Mouse (Mus musculus) T-helper 17 cell (primary cell): ENCODE data around the gene Il17re.

Experiments
- in situ Hi-C, 2 experiments: fragments of 300-600 bp; cut with MboI, MseI; formaldehyde crosslinking; loops; 1 replicate in 1 of 2; 2 replicates in 1 of 2; pipeline ENCODE4 v1.15.1; 2025; ENCODE audit warnings: high pct_unique_total_duplicates in 2 of 2

Il17re gene

DNA sequence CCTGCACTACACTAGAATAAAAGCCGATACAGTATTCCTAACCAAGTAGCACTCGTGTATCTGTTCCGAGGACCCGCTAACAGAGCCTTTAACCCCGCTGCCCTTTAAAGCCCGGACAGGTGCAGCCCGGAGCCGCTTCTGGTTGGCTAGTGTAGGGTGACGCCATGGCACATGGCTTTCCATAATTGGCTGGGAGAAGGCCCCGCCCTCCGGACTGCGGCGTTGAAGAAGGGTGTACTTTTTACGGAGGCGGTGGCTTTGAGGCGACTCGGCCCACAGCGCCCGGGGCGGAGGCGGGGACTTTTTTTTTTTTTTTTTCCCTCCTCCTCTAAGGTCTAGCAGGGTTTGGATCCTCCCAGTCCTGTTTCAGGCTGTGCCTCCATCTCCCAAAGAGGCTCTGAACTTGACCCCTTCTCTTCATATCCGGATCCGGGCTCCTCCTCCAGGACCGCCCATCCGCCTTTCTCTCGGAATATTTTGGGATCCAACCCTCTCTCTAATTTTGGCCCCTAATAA, 24.9 kb downstream of the Il17re start, which contains the start of gene Creld1:
Gene Creld1 (plus strand): TSS at position 198 of the 516 bp plus-strand sequence.
- in situ Hi-C loops = no loop called here

DNA sequence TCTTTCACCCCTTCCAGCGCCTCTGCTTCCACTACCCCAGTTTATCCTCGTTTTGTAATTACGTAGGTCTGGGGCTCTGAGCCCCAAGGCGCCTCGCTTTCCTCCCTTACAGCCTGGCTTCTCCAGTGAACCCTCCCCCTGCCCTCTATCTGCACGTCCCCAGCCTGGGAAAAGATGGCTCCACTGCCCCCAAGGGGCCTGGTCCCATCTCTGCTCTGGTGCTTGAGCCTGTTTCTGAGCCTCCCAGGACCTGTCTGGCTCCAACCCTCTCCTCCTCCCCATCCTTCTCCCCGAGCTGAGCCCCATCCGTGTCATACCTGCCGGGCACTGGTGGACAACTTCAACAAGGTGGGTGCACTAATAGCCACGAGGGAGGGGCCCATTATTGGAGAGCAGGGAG, 25.4 kb downstream of the Il17re start:
- in situ Hi-C loops = no loop called here

DNA sequence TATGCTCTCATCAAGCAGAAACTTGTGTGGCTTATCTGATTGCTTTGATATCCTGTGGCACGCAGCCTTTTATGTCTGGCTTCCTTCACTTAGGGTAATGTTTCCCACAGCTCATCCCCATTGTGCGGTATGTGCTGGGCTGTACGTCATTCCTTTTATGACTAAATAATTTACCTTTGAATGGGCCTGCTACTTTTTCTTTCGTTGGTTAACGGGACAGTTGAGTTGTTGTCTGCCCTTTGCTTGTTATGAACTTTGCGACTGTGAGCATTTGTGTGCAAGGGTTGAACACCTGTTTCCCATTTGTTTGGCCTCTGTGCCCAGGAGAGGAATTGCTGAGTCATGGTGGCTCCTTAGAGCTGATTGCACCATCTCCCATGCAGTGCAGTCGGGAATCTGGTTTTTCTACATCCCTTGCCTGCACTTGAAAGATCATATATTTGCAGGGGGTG, 28.9 kb downstream of the Il17re start:
- in situ Hi-C loops = no loop called here

DNA sequence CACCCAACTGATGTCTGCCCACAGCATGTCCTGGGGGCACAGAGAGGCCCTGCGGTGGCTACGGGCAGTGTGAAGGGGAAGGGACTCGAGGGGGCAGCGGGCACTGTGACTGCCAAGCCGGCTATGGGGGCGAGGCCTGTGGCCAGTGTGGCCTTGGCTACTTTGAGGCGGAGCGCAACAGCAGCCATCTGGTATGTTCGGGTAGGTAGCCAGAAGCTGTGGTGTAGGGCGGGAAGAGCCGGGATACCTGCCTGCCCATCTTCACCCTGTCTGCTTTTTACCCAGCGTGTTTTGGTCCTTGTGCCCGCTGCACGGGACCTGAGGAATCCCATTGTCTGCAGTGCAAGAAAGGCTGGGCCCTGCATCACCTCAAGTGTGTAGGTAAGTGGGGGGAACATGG, 31.1 kb downstream of the Il17re start:
- in situ Hi-C loops = no loop called here

DNA sequence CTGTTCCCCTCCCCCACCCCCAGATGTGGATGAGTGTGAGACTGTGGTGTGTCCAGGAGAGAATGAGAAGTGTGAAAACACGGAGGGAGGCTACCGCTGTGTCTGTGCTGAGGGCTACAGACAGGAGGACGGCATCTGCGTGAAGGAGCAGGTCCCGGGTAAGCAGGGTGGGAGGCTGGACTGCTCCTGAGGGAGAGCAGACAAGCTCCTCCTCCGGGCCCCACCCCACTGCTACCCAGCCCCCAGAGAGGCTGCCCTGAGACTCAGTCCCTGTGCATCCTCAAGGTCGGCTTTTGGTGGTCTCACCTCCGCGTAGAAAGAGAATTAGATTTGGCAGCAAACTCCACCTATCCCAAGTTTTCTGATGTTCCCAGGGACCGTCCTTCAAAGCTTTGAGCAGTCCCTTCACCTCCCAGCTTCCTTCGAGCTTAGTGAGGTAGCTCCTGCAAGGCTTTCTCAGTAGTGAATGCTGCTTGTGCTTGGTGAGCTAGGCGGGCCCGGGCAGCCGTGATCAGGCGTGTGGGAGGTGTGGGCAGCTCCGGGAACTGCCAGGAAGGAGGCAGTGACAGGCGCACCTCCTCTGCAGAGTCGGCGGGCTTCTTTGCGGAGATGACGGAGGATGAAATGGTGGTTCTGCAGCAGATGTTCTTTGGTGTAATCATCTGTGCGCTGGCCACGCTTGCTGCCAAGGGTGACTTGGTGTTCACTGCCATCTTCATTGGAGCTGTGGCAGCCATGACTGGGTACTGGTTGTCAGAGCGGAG, 34.0 kb downstream of the Il17re start:
- in situ Hi-C loops = no loop called here

DNA sequence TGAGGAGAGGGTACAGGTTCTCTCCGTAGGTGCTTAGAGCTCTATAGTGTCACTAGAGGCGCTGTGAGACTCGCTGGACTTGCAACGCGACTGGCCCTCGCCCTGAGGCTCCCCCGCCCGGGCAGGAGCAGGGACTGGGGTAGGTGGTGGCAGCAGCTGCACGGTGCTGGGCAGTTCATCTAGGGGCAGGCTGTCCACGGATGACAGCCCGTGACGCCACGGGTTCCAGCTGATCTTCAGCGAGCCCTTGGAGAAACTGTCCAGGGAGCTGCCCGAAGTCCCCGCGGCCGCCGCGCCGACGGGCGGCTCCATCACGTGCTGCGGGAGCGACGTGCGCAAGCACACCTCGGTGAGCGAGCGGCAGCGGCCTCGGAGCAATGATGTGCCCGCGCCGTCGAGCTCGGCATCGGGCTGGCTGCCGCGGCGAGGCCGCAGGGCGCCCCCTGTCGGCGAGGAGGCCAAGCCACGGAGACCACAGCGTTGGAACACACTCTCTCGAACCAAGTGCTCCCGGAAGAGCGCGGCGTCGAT, 36.0 kb downstream of the Il17re start:
- in situ Hi-C loops = no loop called here

DNA sequence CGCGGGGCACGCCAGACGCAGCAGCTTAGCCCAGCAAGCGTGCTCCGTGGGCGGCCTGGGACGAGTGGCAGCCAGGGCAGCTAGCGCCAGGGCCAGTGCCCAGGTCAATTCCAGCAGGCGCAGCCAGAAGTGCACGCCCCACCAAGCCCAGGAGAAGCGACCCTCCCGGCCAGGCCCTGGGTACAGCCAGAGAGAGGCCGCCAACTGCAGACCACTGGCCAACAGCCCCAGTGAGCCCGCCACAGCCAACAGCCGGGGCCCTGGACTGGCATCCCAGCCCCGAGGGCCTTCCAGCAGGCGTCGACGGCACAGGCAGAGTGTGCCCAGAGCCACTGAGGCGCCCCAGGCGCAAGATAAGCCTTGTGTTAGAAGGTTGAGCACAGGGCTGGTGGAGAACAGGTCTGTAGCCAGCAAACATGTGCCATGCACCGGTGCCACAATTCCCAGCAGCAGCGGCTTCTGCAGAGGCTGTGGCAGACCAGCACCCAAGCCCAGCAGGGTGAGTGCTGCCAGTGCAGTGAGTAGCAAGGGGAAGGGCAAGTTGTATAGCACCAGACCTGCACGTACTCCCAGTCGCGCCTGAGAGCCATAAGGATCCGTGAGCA, 36.9 kb downstream of the Il17re start:
- in situ Hi-C loops = no loop called here

DNA sequence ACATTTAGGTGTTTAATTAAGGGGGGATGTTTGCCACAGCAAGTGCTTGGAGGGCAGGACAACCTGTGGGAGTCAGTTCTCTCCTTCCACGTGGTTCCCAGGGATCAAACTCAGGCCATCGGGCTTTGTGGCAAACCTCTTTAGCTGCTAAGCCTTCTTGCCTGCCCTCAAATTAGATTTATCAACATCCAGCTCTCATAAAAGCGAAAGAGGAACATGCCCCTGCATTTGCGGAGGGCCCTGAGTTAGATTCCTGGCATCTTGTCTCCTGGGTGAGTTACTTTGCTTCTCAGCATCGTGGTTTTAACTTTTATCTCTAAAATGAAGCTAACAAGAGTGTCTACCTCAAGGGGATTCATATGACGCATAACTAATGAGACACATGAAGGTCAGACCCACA, 41.1 kb downstream of the Il17re start:
- in situ Hi-C loops = no loop called here

DNA sequence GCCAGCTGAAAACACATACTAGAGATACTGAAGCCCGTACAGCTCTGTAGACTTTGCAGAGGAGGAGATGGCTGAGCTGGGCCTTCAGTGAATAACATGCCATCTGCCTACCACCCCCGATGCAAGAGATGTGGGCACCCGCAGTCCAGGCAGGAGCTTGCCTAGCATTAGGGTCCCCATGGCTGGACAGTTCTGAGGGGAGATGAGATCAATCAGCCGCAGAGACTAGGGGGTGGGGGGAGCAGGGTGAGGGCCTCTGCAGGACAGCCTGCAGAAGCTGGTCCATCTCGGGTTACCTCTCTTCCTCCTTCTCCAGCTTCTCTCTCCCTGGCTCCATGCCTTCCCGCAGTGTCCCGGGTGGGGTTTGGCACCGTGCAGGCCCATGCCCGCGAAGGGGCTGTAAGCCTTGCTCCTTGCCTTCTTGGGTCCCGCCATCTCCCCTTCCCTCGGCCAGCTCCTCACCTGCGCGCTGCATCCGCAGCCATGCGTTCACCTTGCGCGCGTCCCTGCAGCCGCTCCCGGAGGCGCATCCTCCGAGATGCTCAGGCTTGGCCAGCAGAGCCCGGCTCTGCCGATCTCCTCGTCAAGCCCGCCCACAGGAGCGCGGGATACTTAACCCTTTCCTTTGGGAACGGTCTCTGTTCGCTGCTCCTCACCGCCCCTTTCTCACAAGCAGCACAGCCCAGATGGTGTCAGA, 43.3 kb downstream of the Il17re start, which contains the start of gene Prrt3:
Gene Prrt3 (minus strand): TSS at position 544 of the 697 bp plus-strand sequence.
- in situ Hi-C loops = no loop called here

DNA sequence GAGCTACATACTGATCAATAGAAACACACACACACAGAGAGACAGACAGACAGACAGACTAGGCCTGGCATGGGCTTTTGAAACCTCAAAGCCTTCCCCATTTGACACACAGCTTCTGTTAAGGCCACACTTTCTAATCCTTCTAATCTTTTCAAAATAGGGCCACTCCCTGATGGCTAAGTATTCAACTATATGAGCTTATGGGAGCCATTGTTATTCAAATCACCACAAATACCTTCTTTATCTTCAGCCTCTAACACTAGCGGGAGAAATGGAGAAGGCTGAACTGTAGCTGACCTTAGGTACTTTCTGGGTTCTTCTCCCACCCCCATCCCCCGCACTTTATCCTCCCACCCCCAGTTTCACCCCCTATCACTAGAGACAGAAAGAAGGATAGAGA, 44.5 kb downstream of the Il17re start:
- in situ Hi-C loops = no loop called here

DNA sequence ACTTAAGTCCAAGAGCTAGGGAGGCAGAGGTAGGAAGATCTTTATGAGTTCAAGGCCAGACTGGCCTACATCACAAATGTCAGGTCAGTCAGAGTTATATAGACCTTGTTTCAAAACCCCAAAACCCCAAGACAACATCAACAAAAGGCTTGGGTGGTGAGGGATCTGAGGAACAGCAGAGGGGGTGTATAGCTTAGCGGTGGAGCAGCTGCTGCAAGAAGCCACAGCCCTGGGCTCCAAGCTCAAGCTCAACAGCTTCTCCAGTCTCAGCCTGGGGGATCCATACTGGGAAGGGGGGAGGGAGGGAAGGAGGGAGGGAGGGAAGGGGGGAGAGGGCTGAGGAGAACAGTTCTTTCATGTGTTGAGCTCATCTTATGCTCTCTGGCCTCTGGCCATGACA, 47.4 kb downstream of the Il17re start:
- in situ Hi-C loops = no loop called here

DNA sequence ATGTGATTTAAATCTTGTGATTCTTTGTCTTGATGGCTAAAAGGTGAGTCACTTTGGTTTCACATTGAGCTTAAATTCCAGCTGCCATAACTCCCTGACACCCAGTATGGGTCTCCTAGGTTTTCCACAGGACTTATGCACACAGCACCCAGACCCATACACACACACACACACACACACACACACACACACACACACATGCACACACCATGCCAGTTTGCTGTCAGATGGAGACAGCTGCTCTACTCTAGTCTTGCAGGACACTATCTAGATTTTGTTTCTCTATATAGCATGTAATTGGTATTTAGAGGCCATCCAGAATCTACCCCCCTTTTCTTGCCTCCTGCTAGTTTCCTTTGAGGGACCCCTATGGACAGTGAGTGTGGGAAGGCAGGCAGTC, 48.8 kb downstream of the Il17re start:
- in situ Hi-C loops = no loop called here

DNA sequence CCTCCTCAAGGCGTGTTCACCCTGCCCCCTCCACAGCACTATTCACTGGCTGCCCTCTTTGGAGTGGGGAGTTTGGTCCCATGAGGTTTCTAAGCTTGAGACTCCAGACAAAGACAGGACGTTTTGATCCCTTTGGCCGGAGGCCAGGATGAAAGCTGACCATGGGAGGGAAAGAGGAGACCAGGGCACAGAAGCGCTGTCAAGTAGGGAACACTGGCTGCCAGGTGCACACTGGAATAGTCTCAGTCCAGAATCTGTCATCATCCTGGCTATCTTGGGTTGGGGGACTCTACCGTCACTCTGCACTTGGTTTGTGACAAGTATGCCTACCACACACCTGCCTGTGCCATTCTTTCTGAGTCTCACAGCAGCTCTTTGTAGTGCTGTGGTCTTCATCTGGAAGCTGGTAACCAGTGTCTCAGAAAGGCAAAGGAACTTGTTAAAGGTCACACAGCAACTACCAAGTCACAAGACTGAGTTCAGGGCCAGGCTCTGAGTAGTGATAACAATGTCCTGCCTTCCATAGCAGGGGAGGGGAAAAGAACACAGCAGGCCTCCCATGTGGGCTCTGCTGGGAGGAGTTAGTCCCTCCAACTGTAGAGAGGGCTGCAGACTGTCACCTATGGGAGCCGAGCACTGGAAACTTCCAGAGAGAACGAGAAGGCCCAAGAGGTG, 50.1 kb downstream of the Il17re start:
- in situ Hi-C loops = no loop called here

DNA sequence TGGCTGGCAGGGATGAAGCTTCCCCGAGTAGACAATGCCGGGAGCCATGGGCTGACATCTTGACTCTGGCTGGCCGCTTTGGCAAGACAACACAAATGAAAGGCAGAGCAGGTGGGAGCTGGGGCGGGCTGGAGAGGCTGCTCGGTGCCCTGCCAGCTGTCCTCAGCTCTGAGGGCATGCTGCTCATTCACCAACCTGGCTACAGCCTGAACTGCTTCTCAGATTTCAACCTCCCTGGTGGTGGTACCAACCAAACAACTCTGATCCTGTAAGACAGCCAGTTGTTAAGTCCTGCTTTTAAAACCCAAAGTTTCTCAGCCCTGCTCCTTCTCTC, 50.6 kb downstream of the Il17re start:
- in situ Hi-C loops = no loop called here

DNA sequence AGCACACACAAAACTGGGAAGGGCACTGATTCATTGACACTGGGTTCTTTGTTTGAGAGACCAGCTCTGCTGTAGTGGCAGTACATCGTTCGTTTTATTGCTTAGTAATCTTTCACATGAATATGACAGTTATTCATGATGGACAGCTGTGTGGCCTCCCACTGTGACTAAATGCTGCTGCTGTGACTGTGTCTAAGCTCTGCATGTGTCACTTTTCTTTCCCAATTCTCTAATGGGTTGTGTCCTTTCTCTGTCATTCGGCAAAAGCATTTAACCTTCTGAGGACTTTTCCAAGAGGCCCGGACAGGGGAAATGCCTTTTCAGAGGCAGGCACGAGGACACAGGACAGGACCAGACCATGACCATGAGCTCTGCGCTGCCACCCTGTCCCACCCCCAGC, 55.7 kb downstream of the Il17re start:
- in situ Hi-C loops = no loop called here

DNA sequence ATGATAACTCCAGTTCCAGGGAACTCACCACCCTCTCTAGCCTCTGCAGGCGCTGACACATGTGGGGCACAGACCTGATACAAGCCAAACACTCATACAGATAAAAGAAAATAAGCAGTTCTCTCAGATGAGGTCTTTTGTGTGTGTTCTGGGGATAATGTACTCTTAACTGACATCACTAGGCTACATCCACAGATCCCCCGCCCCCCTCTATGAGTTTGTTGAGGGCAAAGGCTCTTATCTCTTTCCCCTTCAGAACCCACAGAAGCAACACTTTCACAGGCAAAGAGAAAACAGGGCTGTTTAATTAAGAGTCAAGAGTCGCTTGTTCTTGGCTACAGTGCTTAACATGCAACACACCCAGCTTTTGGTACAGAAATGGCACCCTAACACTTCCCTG, 56.3 kb downstream of the Il17re start:
- in situ Hi-C loops = no loop called here

DNA sequence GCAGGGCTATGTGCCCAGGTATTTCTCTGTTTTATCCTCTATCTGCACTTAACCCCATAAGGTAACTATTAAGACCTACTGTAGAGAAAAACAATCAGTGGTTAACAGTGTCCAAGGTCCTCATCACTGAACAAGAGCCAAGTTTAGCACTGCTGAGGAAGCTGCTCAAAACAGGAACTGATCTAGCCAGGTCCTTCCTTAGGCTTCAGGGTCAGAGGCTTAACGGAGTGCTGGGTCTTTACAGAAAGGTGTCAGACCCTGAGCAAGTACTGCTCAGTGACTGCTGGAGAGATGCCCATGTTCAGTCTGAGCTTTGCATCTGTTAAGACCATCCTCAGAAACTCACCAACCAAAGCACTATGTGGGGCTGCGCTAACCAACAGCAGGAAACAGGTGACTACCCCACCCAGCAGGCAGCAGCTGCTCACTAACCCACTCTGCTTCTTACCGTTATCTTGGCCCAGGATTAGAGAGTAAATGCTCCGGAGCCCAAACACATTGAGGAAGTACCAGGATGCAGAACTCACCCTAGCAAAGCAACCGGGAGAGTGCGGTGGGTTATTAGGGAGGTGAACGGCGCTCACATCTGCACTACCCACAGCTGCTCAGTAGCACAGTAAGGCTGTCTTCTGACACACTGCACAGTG, 59.3 kb downstream of the Il17re start:
- in situ Hi-C loops = no loop called here
